Mouse (Mus musculus) layer of hippocampus, postnatal 25 days (tissue): ENCODE results near the gene Slc41a1. TPM values are rescaled to one million over a fixed set of nuclear protein-coding genes. Genes with fewer than 3 reads are reported as not detected.
A peak's percentile ranks its signal among the peaks of the same experiment; 100 is the strongest.
"Not testable (repeated sequence)": the region's sequence is repeated elsewhere in the genome, so short reads cannot be mapped to it uniquely, and the experiment has no call there.

Experiments used
- DNase-seq, 2 experiments: peaks; one replicate each; pipeline ENCODE4 v3.0.0; 2022; ENCODE audit warnings: mixed read lengths in 2 of 2, low spot score in 1 of 2; ENCODE audit errors: extremely low spot score in 1 of 2
- total RNA-seq, 2 experiments: library from RNA; stranded (reverse); gene quantifications; 2 replicates each; pipeline ENCODE4 v1.2.3; 2021

Slc41a1 gene
- 10 to 100 TPM; 61.5 to 66.5 TPM for total RNA-seq

DNA sequence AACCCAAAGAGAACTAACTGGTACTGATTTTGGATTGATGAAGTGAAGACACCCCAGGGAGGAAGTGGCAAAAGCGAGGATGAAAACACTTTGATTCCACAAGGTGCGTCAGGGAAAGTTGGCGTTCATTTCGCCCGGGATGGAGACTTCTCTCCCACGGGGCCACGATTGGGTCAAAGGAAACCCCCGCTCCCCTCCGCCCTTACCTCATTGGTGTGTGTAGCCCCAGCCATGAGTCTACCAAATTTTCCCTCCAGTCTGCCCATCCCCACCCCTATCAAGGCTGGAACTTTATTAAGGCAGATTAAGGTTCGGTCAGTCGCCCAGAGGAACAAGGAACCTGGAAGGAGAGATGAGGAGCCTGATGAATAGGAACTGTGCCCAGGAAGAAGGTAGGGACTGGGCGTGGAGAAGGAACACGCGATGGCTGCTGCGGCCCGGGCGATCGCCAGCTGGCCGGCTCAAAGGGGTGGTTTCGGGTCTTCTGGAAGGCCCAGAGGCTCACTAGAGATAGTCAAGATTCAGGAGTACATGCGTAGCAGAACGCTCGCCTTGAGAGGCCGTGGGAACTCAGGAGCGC is at the start of gene Slc41a1:
Gene Slc41a1 (plus strand): TSS at position 287 of the 580 bp plus-strand sequence.
- no peak for DNase-seq

GRCm38 (mm10) chr1:131794591-131794990 is 32.7 kb upstream of the Slc41a1 start:
- no peak for DNase-seq

- DNase-seq = no peak
Measured at GRCm38 (mm10) chr1:131795171-131795570, 32.1 kb upstream of the Slc41a1 start.

GRCm38 (mm10) chr1:131797202-131797909 is 29.9 kb upstream of the Slc41a1 start, which contains the start of gene Pm20d1:
Pm20d1 (plus strand) TSS chr1:131797381.
- DNase-seq = peak in 1 of 2 experiments; percentile 13

GRCm38 (mm10) chr1:131800001-131800400 is 27.3 kb upstream of the Slc41a1 start:
- DNase-seq = no peak

GRCm38 (mm10) chr1:131801071-131801470 is 26.2 kb upstream of the Slc41a1 start:
- no peak for DNase-seq

DNA sequence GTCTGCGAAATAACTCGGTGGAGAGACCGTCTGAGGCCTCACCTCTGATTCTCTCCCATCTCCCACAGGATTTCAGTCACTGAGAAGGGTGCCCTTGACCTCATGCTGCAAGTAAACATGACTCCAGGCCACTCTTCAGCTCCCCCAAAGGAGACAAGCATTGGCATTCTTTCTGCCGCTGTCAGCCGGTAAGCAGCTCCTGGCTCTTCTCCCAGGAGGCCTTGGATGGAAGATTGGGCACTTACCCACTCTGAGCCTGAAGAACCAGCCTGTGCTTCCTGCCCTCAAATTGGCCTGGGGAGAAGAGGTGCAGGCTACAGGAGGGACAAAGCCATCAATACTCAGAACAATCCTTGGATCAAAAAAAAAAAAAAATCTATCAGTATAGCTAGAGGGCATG is 24.6 kb upstream of the Slc41a1 start:
- no peak for DNase-seq

DNA sequence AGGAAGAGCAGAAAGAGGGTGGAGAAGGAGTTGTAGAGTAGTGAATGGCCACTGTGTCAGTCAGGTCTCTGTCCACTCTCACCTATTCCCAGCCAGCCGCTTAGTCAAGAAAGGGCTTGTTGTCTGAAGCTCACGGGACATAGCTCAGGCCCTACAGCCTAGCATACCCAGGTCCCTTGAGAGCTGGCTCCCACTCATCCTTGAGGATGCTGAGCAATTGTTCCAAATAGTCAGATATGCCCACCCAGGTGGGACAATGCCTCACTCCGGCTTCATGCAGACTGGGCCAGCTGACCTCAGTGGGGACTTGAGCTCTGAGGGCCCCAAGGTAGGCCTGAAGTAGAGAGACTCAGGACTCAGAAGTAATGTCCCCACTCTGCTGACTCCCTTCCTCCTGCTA is 23.1 kb upstream of the Slc41a1 start:
- no peak for DNase-seq

- DNase-seq = no peak
Measured at GRCm38 (mm10) chr1:131808986-131809385, 18.3 kb upstream of the Slc41a1 start.

DNA sequence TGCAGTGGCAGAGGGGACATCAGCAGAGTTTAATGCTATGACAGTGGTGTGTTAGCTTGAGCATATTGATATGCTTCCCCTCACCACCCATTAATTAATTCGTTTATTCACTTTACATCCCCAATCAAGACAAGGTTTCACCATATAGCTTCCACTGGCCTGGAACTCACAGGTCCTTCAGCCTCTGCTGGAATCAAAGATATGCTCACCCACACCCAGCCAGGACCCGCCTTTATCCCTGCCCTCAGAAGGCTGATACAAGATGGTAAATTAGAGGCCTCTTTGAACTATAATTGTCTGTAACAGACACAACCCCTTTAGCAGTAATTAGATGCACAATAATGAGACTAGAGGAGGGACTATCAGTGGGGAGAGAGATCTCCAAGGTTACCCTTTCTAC is 17.6 kb upstream of the Slc41a1 start:
- no peak for DNase-seq

- DNase-seq = no peak
Measured at GRCm38 (mm10) chr1:131811393-131811792, 15.9 kb upstream of the Slc41a1 start.

DNA sequence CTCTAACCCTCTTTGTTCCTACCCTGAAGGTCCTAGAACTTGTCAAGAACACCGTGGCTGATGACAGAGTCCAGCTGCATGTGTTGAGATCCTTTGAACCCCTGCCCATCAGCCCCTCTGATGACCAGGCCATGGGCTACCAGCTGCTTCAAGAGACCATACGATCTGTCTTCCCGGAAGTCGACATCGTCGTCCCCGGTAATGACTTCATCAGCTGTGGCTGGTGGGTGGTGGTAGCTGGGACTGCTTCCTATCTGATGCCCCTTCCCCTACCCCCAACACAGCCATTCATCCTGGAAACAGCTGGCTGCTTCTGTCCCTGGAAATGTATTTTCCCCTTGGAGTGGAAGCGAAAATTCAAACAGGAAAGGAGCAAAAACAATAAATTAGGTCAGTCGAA is 15.3 kb upstream of the Slc41a1 start:
- DNase-seq = no peak

GRCm38 (mm10) chr1:131812631-131813295 is 14.5 kb upstream of the Slc41a1 start:
- no peak for DNase-seq

DNA sequence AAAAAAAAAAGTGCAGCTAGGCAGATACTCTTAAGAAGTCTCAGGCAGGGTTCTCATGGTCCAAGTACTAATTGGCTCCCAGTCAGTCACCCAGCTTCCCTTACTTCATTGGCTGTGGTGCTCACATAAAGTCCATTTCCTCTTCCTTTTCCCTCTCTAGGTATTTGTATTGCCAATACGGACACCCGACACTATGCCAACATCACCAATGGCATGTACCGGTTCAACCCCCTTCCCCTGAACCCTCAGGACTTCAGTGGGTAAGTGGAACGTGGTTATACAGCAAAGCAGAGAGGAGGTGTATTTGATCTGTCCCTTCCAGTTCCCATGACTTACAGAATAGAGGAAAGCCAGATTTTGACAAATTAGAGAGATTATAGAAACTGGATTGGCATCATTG is 13.6 kb upstream of the Slc41a1 start:
- DNase-seq = no peak

- DNase-seq = no peak
Measured at GRCm38 (mm10) chr1:131814191-131814590, 13.1 kb upstream of the Slc41a1 start.

- DNase-seq = no peak
Measured at GRCm38 (mm10) chr1:131816886-131817285, 10.4 kb upstream of the Slc41a1 start.

DNA sequence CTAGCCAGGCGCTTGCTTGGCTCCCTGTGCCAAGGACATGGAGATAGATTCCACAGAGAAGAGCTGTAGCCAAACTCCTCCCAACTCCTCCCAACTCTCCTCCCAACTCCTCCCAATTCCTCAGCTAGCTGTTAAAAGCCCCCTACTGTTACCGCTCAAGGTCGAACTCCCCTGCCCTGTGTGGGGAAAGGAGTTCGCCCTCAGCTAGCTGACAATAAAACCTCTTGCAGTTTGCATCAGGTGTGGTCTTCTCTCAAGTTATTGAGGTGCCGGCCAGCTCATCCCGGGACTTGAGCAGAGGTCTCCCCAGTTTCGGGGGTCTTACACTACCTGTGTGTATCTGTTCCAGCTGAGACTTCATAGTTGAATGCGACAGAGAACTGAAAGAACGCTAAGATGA is 6.9 kb upstream of the Slc41a1 start:
- DNase-seq = not testable (repeated sequence)

GRCm38 (mm10) chr1:131820887-131821328 is 6.4 kb upstream of the Slc41a1 start:
- DNase-seq = no peak

DNA sequence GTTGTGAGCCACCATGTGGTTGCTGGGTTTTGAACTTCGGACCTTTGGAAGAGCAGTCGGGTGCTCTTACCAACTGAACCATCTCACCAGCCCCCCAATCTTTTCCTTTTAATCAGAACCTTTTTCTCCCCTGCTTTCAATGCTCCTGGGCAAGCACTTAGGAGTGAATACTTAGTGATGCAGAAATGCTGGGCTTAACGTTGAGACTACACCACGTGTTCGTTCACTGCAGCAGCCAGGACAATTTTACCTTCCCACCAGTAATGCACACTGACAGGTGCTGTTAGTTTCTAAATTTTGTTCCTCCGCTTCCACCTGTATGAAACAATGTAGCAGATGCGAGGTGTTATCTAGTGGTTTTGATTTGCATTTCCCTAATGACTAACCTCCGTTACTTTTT is 5.0 kb upstream of the Slc41a1 start:
- no peak for DNase-seq

- no peak for DNase-seq
Measured at GRCm38 (mm10) chr1:131822856-131823492, 4.3 kb upstream of the Slc41a1 start.

DNA sequence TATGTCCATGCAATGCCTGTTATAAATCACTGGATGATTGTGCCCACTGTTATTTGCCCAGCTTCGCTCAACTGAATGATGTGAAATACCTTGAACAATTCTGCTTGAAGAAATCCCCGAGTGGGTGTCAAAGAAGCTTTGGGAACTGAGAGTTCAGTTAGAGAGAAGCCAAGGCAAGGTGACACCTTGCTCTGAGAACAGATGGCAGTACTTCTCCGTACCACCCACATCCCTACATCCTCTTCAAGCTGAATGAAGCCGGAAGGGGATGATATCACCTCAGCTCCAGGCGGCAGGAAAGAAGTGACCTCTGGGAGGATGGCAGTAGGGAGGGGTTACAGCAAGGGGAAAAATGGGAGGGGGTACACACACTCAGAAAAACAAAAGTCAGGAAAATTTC is 3.7 kb upstream of the Slc41a1 start:
- DNase-seq = no peak
